Comparison of ENCODE assay signal across 18 mouse cellular contexts in genomic region chrX:18882784-18883171, GRCm38 (mm10).
DNase-seq lines count a peak whose midpoint lies in the region; ATAC-seq and TF ChIP-seq lines count a peak whose summit lies in the region.
"Had no signal": no experiment of that assay in that cellular context is flagged by ENCODE, and none has a peak within 500 bp of the region (broad histone marks: within the 10 kb centered on the region; RNA-seq: fewer than 3 reads in every experiment).

No protein-coding gene starts in this region.

- no peaks in the 10 kb centered on the region for H3K27me3 ChIP-seq in liver, adult 2 months (ENCODE audit: control insufficient read depth, insufficient read depth, low read length)
- no peaks in the 10 kb centered on the region for H3K27me3 ChIP-seq in liver, postnatal 0 days (ENCODE audit: insufficient read depth, low read length)
- H3K27me3 ChIP-seq: heart, embryonic 13.5 days had no signal

- peak overlapping the region; percentile 81 for H3K27ac ChIP-seq in liver, adult 2 months (replicated peaks; ENCODE audit: insufficient read depth, low read depth, low read length)
- no peak overlapping the region for H3K27ac ChIP-seq in liver, postnatal 0 days (ENCODE audit: low read depth)
- H3K27ac ChIP-seq in cortical plate, adult 2 months (ENCODE audit: insufficient read depth, low read length): 0 out of 2 replicates have a peak overlapping the region, but pooled peaks have one; percentile 45
- peak overlapping the region; percentile 46 for H3K27ac ChIP-seq in macrophage
- H3K27ac ChIP-seq: heart, adult 2 months; heart, embryonic 10.5 days; heart, embryonic 13.5 days; hindbrain, embryonic 14.5 days; hindbrain, postnatal 0 days had no signal

- no peak for TF ChIP-seq EP300 in liver, postnatal 0 days (IDR thresholded peaks at IDR 0.05; ENCODE audit: low read depth)

- H3K79me2 ChIP-seq in liver, adult 2 months (ENCODE audit: control insufficient read depth, insufficient read depth, low read length): no peaks in the 10 kb centered on the region
- H3K79me2 ChIP-seq in macrophage (ENCODE audit: inconsistent target): no peaks in the 10 kb centered on the region

- no peaks in the 10 kb centered on the region for H3K9me3 ChIP-seq in liver, postnatal 0 days (ENCODE audit: low read length)
- H3K9me3 ChIP-seq: heart, embryonic 10.5 days; heart, embryonic 13.5 days had no signal

- no peak overlapping the region for H3K4me2 ChIP-seq in liver, postnatal 0 days (ENCODE audit: low read depth, low read length)
- H3K4me2 ChIP-seq: heart, embryonic 13.5 days; hindbrain, embryonic 14.5 days had no signal

- H3K36me3 ChIP-seq in liver, adult 2 months (ENCODE audit: control insufficient read depth, insufficient read depth, low read length): no peaks in the 10 kb centered on the region
- no peaks in the 10 kb centered on the region for H3K36me3 ChIP-seq in liver, postnatal 0 days (replicated peaks; ENCODE audit: insufficient read depth, low read length)
- no peaks in the 10 kb centered on the region for H3K36me3 ChIP-seq in macrophage (ENCODE audit: inconsistent target)
- H3K36me3 ChIP-seq: heart, embryonic 10.5 days; heart, embryonic 13.5 days had no signal

- no peak overlapping the region for H3K9ac ChIP-seq in liver, adult 2 months (ENCODE audit: low read depth, low read length)
- H3K9ac ChIP-seq in liver, postnatal 0 days (replicated peaks): no peak overlapping the region
- H3K9ac ChIP-seq: heart, embryonic 13.5 days; hindbrain, embryonic 14.5 days had no signal

- WGBS in liver, adult 2 months: 24% methylated on average over 2 of the region's 2 CpGs
- 71% methylated on average over 2 of the region's 2 CpGs for WGBS in liver, postnatal 0 days (ENCODE audit: insufficient replicate concordance)
- WGBS in macrophage (ENCODE audit: missing documents): 70% methylated on average over 2 of the region's 2 CpGs

- no peaks in the 10 kb centered on the region for H3K4me1 ChIP-seq in liver, adult 2 months (ENCODE audit: control insufficient read depth, insufficient read depth, low read length)
- no peaks in the 10 kb centered on the region for H3K4me1 ChIP-seq in liver, postnatal 0 days (ENCODE audit: insufficient read depth)
- H3K4me1 ChIP-seq in cortical plate, adult 2 months (ENCODE audit: control insufficient read depth, insufficient read depth, low read length): peaks cover 1% of the 10 kb centered on the region; the same call in 1 of the 2 replicates
- H3K4me1 ChIP-seq: heart, embryonic 10.5 days; heart, embryonic 13.5 days had no signal

- TF ChIP-seq CTCF in liver, adult 2 months (IDR thresholded peaks at IDR 0.05; ENCODE audit: low read depth, low read length): no peak
- TF ChIP-seq CTCF in liver, postnatal 0 days (IDR thresholded peaks at IDR 0.05; ENCODE audit: low read depth): no peak
- TF ChIP-seq CTCF in cortical plate, adult 2 months (IDR thresholded peaks at IDR 0.05; ENCODE audit: extremely low read depth, insufficient read depth, low read length): no peak

- TF ChIP-seq POLR2A in liver, adult 2 months (IDR thresholded peaks at IDR 0.05; ENCODE audit: extremely low read depth, insufficient read depth, low read length): no peak
- no peak for TF ChIP-seq POLR2A in cortical plate, adult 2 months (IDR thresholded peaks at IDR 0.05; ENCODE audit: extremely low read depth, insufficient read depth, low read length)

- no peak for ATAC-seq in liver, postnatal 0 days
- ATAC-seq: activated CD4-positive, CD25-positive, alpha-beta regulatory T cell, adult 4 months; forebrain, embryonic 14.5 days; hindbrain, postnatal 0 days; inflammation-experienced regulatory T-cells, adult 6 months had no signal

- peak; percentile 87 for DNase-seq in liver, adult 2 months (ENCODE audit: extremely low read depth, low read depth, low spot score)
- no peak for DNase-seq in liver, postnatal 0 days
- no peak for DNase-seq in cerebellum, postnatal 14 days
- DNase-seq in spleen, postnatal 4 days (ENCODE audit: low spot score in 2 of 2): no peak
- DNase-seq: cerebellum, adult 11 months; cerebellum, adult 2 months; cerebellum, adult 9-11 months; cerebellum, postnatal 36 days had no signal

- no peak overlapping the region for H3K4me3 ChIP-seq in liver, adult 2 months (ENCODE audit: insufficient read depth, low read depth, low read length)
- H3K4me3 ChIP-seq in liver, postnatal 0 days (ENCODE audit: low read depth, low read length): no peak overlapping the region
- no peak overlapping the region for H3K4me3 ChIP-seq in cortical plate, adult 2 months (ENCODE audit: insufficient read depth, low read length)
- H3K4me3 ChIP-seq in macrophage (ENCODE audit: inconsistent target): no peak overlapping the region
- H3K4me3 ChIP-seq: heart, adult 2 months; heart, embryonic 10.5 days; heart, embryonic 13.5 days had no signal
